Mouse (Mus musculus) fibroblast of lung, adult 2 months (primary cell): Measurements from ENCODE around the gene Zmynd19.
A peak's percentile ranks its signal among the peaks of the same experiment; 100 is the strongest.
"Not testable (repeated sequence)": the region's sequence is repeated elsewhere in the genome, so short reads cannot be mapped to it uniquely, and the experiment has no call there.

ENCODE experiments used
- DNase-seq: peaks from one replicate; pipeline ENCODE4 v3.0.0-alpha.2; 2011; ENCODE audit warnings: low read depth

Zmynd19 gene

GRCm38 (mm10) chr2:24942092-24942491 lies 7.5 kb upstream of the Zmynd19 start:
- no peak for DNase-seq

- DNase-seq: not testable (repeated sequence)
Measured at GRCm38 (mm10) chr2:24944304-24944703, 5.3 kb upstream of the Zmynd19 start.

GRCm38 (mm10) chr2:24950189-24950535 lies 570 bp downstream of the Zmynd19 start:
- DNase-seq: no peak

- no peak for DNase-seq
Measured at GRCm38 (mm10) chr2:24952537-24953055, 3.0 kb downstream of the Zmynd19 start.

- no peak for DNase-seq
Measured at GRCm38 (mm10) chr2:24960910-24961309, 11.3 kb downstream of the Zmynd19 start.

GRCm38 (mm10) chr2:24962304-24963000 lies 12.9 kb downstream of the Zmynd19 start, which contains the start of gene Dph7:
TSS of gene Dph7 (plus strand) at chr2:24962400.
- peak; percentile 66 for DNase-seq

- no peak for DNase-seq
Measured at GRCm38 (mm10) chr2:24970386-24970785, 20.8 kb downstream of the Zmynd19 start.

GRCm38 (mm10) chr2:24974452-24974851 lies 24.9 kb downstream of the Zmynd19 start:
- DNase-seq: not testable (repeated sequence)

GRCm38 (mm10) chr2:24974906-24975703 lies 25.5 kb downstream of the Zmynd19 start, which contains the start of gene Mrpl41:
TSS of gene Mrpl41 (minus strand) at chr2:24975098.
- DNase-seq: peak; percentile 93

GRCm38 (mm10) chr2:24975704-24976297 lies 26.2 kb downstream of the Zmynd19 start, which contains the start of gene Pnpla7:
TSS of gene Pnpla7 (plus strand) at chr2:24976033.
- peak; percentile 64 for DNase-seq

GRCm38 (mm10) chr2:24976960-24977359 lies 27.4 kb downstream of the Zmynd19 start:
- no peak for DNase-seq

- DNase-seq: no peak
Measured at GRCm38 (mm10) chr2:24987762-24988161, 38.2 kb downstream of the Zmynd19 start.

GRCm38 (mm10) chr2:24995332-24995731 lies 45.7 kb downstream of the Zmynd19 start:
- no peak for DNase-seq

- no peak for DNase-seq
Measured at GRCm38 (mm10) chr2:24996471-24996870, 46.9 kb downstream of the Zmynd19 start.

- DNase-seq: peak; percentile 18
Measured at GRCm38 (mm10) chr2:25000544-25001235, 51.1 kb downstream of the Zmynd19 start.

GRCm38 (mm10) chr2:25003946-25004786 lies 54.6 kb downstream of the Zmynd19 start:
- no peak for DNase-seq

GRCm38 (mm10) chr2:25006767-25007166 lies 57.2 kb downstream of the Zmynd19 start:
- DNase-seq: no peak

GRCm38 (mm10) chr2:25008250-25008649 lies 58.7 kb downstream of the Zmynd19 start:
- DNase-seq: no peak
